Mouse (Mus musculus): ENCODE data around the gene Cldn13. TPM values are rescaled to one million over a fixed set of nuclear protein-coding genes. Genes with fewer than 3 reads are reported as not detected.

The Cldn13 gene
- polyA plus RNA-seq, 1 experiment: 35.1 TPM

- no peaks in the 10 kb centered on the region for H3K27me3 ChIP-seq (ENCODE audit: control insufficient read depth, insufficient read depth, low read length)
- WGBS: 9% methylated on average over 19 of the region's 19 CpGs
- H3K27ac ChIP-seq (ENCODE audit: insufficient read depth, low read length): no peak overlapping the region
- peaks cover 4% of the 10 kb centered on the region; the same call in 1 of the 2 replicates for H3K4me1 ChIP-seq (ENCODE audit: control insufficient read depth, insufficient read depth, insufficient read length)
- TF ChIP-seq CTCF (IDR thresholded peaks at IDR 0.05; ENCODE audit: extremely low read depth, insufficient read depth, insufficient read length, insufficient replicate concordance) (no peak), POLR2A (IDR thresholded peaks at IDR 0.05; ENCODE audit: low read depth, low read length) (no peak)
- H3K4me3 ChIP-seq (ENCODE audit: extremely low read depth, insufficient read depth, insufficient read length): no peak overlapping the region
- H3K36me3 ChIP-seq (ENCODE audit: control insufficient read depth, insufficient read depth, low read length): no peaks in the 10 kb centered on the region
- DNase-seq (ENCODE audit: low read depth in 1 of 2, low spot score in 2 of 2): no peak
Observed at GRCm38 (mm10) chr5:134951053-134951884, 35.9 kb upstream of the Cldn13 start.

GRCm38 (mm10) chr5:134948085-134948439, 32.7 kb upstream of the Cldn13 start:
- H3K36me3 ChIP-seq (ENCODE audit: control insufficient read depth, insufficient read depth, low read length): no peaks in the 10 kb centered on the region
- H3K4me3 ChIP-seq (ENCODE audit: extremely low read depth, insufficient read depth, insufficient read length): no peak overlapping the region
- no peak for TF ChIP-seq CTCF (IDR thresholded peaks at IDR 0.05; ENCODE audit: extremely low read depth, insufficient read depth, insufficient read length, insufficient replicate concordance)
- TF ChIP-seq POLR2A (IDR thresholded peaks at IDR 0.05; ENCODE audit: low read depth, low read length): no peak
- H3K4me1 ChIP-seq (ENCODE audit: control insufficient read depth, insufficient read depth, insufficient read length): peaks cover 4% of the 10 kb centered on the region; the same call in 1 of the 2 replicates
- H3K27me3 ChIP-seq (ENCODE audit: control insufficient read depth, insufficient read depth, low read length): no peaks in the 10 kb centered on the region
- 66% methylated on average over 4 of the region's 4 CpGs for WGBS
- no peak overlapping the region for H3K27ac ChIP-seq (ENCODE audit: insufficient read depth, low read length)
- DNase-seq (ENCODE audit: low read depth in 1 of 2, low spot score in 2 of 2): no peak

GRCm38 (mm10) chr5:134947420-134948084, 32.2 kb upstream of the Cldn13 start:
- no peak overlapping the region for H3K27ac ChIP-seq (ENCODE audit: insufficient read depth, low read length)
- no peak for TF ChIP-seq CTCF (IDR thresholded peaks at IDR 0.05; ENCODE audit: extremely low read depth, insufficient read depth, insufficient read length, insufficient replicate concordance)
- TF ChIP-seq POLR2A (IDR thresholded peaks at IDR 0.05; ENCODE audit: low read depth, low read length): no peak
- H3K36me3 ChIP-seq (ENCODE audit: control insufficient read depth, insufficient read depth, low read length): no peaks in the 10 kb centered on the region
- WGBS: 43% methylated on average over 5 of the region's 5 CpGs
- H3K4me3 ChIP-seq (ENCODE audit: extremely low read depth, insufficient read depth, insufficient read length): no peak overlapping the region
- DNase-seq (ENCODE audit: low read depth in 1 of 2, low spot score in 2 of 2): no peak
- H3K27me3 ChIP-seq (ENCODE audit: control insufficient read depth, insufficient read depth, low read length): no peaks in the 10 kb centered on the region
- peaks cover 4% of the 10 kb centered on the region; the same call in 1 of the 2 replicates for H3K4me1 ChIP-seq (ENCODE audit: control insufficient read depth, insufficient read depth, insufficient read length)

GRCm38 (mm10) chr5:134946857-134947255, 31.5 kb upstream of the Cldn13 start, which contains the start of gene Cldn4:
Gene Cldn4, minus strand, starts transcription at chr5:134946934.
- no peak for DNase-seq (ENCODE audit: low read depth in 1 of 2, low spot score in 2 of 2)
- WGBS: 32% methylated on average over 11 of the region's 11 CpGs
- Histone ChIP-seq H3K4me1 (ENCODE audit: control insufficient read depth, insufficient read depth, insufficient read length) (peaks cover 4% of the 10 kb centered on the region; the same call in 1 of the 2 replicates), H3K27ac (ENCODE audit: insufficient read depth, low read length) (no peak within 1 kb of the TSS), H3K36me3 (ENCODE audit: control insufficient read depth, insufficient read depth, low read length) (no peaks in the 10 kb centered on the region), H3K27me3 (ENCODE audit: control insufficient read depth, insufficient read depth, low read length) (no peaks in the 10 kb centered on the region), H3K4me3 (ENCODE audit: extremely low read depth, insufficient read depth, insufficient read length) (no peak within 1 kb of the TSS)
- no peak for TF ChIP-seq CTCF (IDR thresholded peaks at IDR 0.05; ENCODE audit: extremely low read depth, insufficient read depth, insufficient read length, insufficient replicate concordance)
- no peak for TF ChIP-seq POLR2A (IDR thresholded peaks at IDR 0.05; ENCODE audit: low read depth, low read length)

GRCm38 (mm10) chr5:134946063-134946856, 30.9 kb upstream of the Cldn13 start:
- TF ChIP-seq POLR2A (IDR thresholded peaks at IDR 0.05; ENCODE audit: low read depth, low read length) (no peak), CTCF (IDR thresholded peaks at IDR 0.05; ENCODE audit: extremely low read depth, insufficient read depth, insufficient read length, insufficient replicate concordance) (no peak)

GRCm38 (mm10) chr5:134945266-134945959, 30.1 kb upstream of the Cldn13 start:
- Histone ChIP-seq H3K27ac (ENCODE audit: insufficient read depth, low read length) (no peak overlapping the region), H3K4me1 (ENCODE audit: control insufficient read depth, insufficient read depth, insufficient read length) (no peaks in the 10 kb centered on the region; the same call in 1 of the 2 replicates), H3K4me3 (ENCODE audit: extremely low read depth, insufficient read depth, insufficient read length) (no peak overlapping the region), H3K36me3 (ENCODE audit: control insufficient read depth, insufficient read depth, low read length) (no peaks in the 10 kb centered on the region), H3K27me3 (ENCODE audit: control insufficient read depth, insufficient read depth, low read length) (no peaks in the 10 kb centered on the region)
- WGBS: 76% methylated on average over 19 of the region's 19 CpGs
- TF ChIP-seq CTCF (IDR thresholded peaks at IDR 0.05; ENCODE audit: extremely low read depth, insufficient read depth, insufficient read length, insufficient replicate concordance): no peak
- TF ChIP-seq POLR2A (IDR thresholded peaks at IDR 0.05; ENCODE audit: low read depth, low read length): no peak
- no peak for DNase-seq (ENCODE audit: low read depth in 1 of 2, low spot score in 2 of 2)

More at GRCm38 (mm10) chr5:134946063-134946856, 30.9 kb upstream of the Cldn13 start:
- WGBS: 79% methylated on average over 43 of the region's 43 CpGs
- Histone ChIP-seq H3K36me3 (ENCODE audit: control insufficient read depth, insufficient read depth, low read length) (no peaks in the 10 kb centered on the region), H3K4me3 (ENCODE audit: extremely low read depth, insufficient read depth, insufficient read length) (no peak overlapping the region), H3K27me3 (ENCODE audit: control insufficient read depth, insufficient read depth, low read length) (no peaks in the 10 kb centered on the region), H3K27ac (ENCODE audit: insufficient read depth, low read length) (no peak overlapping the region), H3K4me1 (ENCODE audit: control insufficient read depth, insufficient read depth, insufficient read length) (peaks cover under 1% of the 10 kb centered on the region; the same call in 1 of the 2 replicates)
- no peak for DNase-seq (ENCODE audit: low read depth in 1 of 2, low spot score in 2 of 2)

Data from spleen, adult 2 months (tissue).